Mouse (Mus musculus) CH12.LX (cell line): ENCODE measurements at regions not wholly inside any gene's neighbourhood (a gene's known extent, or its start where the extent isn't known, plus 50 kb on each side); places are given as distances from the start of the nearest gene placed in this dataset.

Experiments used
- DNase-seq: peaks from one replicate; pipeline ENCODE4 v3.0.0-alpha.2; 2013; ENCODE audit errors: extremely low read depth
- H3K27ac ChIP-seq: 2 replicates; pipeline ENCODE4 v1.5.1; 2012; ENCODE audit warnings: low read depth, mild to moderate bottlenecking, control low read depth, moderate library complexity; ENCODE audit not compliant: insufficient read depth
- H3K27me3 ChIP-seq: replicated peaks from 2 replicates; pipeline ENCODE3; 2012; ENCODE audit warnings: inconsistent platforms
- H3K36me3 ChIP-seq, 2 experiments: replicated peaks in 1 of 2; 2 replicates each; pipeline versions ENCODE3 to v1.6.1; 2012; ENCODE audit warnings: inconsistent platforms in 1 of 2, low read length in 1 of 2, mild to moderate bottlenecking in 1 of 2, mixed read lengths in 1 of 2, moderate library complexity in 1 of 2; ENCODE audit not compliant: control insufficient read depth in 1 of 2, insufficient read depth in 1 of 2
- H3K4me1 ChIP-seq, 2 experiments: 2 replicates each; pipeline ENCODE4 v1.6.1; 2012; ENCODE audit warnings: inconsistent platforms in 1 of 2, moderate library complexity in 1 of 2; ENCODE audit not compliant: insufficient read depth in 2 of 2, control insufficient read depth in 1 of 2
- H3K4me2 ChIP-seq: 2 replicates; pipeline ENCODE4 v1.6.1; 2012; ENCODE audit warnings: low read depth, mild to moderate bottlenecking, control low read depth; ENCODE audit not compliant: poor library complexity, insufficient read depth, severe bottlenecking
- H3K4me3 ChIP-seq, 3 experiments: fragments of 150-350 bp in 1 of 3; sonication (generic) in 1 of 3; replicated peaks in 1 of 3; 2 replicates each; pipeline versions ENCODE3 to v1.5.1; 2011 to 2012; ENCODE audit warnings: low read depth in 2 of 3, low read length in 2 of 3, mild to moderate bottlenecking in 2 of 3, moderate library complexity in 2 of 3, control low read depth in 1 of 3, improper control_type of control experiment in 1 of 3, inconsistent platforms in 1 of 3, mixed read lengths in 1 of 3; ENCODE audit not compliant: poor library complexity in 1 of 3
- H3K79me2 ChIP-seq: replicated peaks from 2 replicates; pipeline ENCODE4 v1.6.1; 2012; ENCODE audit warnings: mild to moderate bottlenecking, moderate library complexity; ENCODE audit not compliant: control insufficient read depth, poor library complexity, insufficient read depth, severe bottlenecking; ENCODE audit errors: extremely low read depth
- H3K9ac ChIP-seq: 2 replicates; pipeline ENCODE4 v1.6.1; 2012; ENCODE audit warnings: low read depth, mild to moderate bottlenecking, control low read depth, moderate library complexity; ENCODE audit not compliant: insufficient read depth
- H3K9me3 ChIP-seq: replicated peaks from 2 replicates; pipeline ENCODE3; 2012; ENCODE audit warnings: low read length, inconsistent platforms, mixed read lengths
- BHLHE40 ChIP-seq: IDR thresholded peaks from 2 replicates; pipeline ENCODE4 v1.6.1; 2011; ENCODE audit warnings: mild to moderate bottlenecking, low read depth, low read length, improper control_type of control experiment
- CHD1 ChIP-seq: IDR thresholded peaks from 2 replicates; pipeline ENCODE4 v1.6.1; 2012; ENCODE audit warnings: low read depth, low read length, improper control_type of control experiment, inconsistent platforms
- E2F4 ChIP-seq: IDR thresholded peaks from 2 replicates; pipeline ENCODE4 v1.6.1; 2011; ENCODE audit warnings: low read depth, low read length, improper control_type of control experiment; ENCODE audit not compliant: insufficient replicate concordance
- ELF1 ChIP-seq: IDR thresholded peaks from 2 replicates; pipeline ENCODE4 v1.6.1; 2014; ENCODE audit warnings: low read depth, mild to moderate bottlenecking, inconsistent platforms, low read length, improper control_type of control experiment
- EP300 ChIP-seq: IDR thresholded peaks from 2 replicates; pipeline ENCODE4 v1.6.1; 2011; ENCODE audit warnings: low read length, improper control_type of control experiment
- ETS1 ChIP-seq: conservative IDR thresholded peaks from 2 replicates; pipeline ENCODE4 v1.6.1; 2012; ENCODE audit warnings: low read depth, mild to moderate bottlenecking, inconsistent platforms, low read length, improper control_type of control experiment, moderate library complexity
- IRF4 ChIP-seq: IDR thresholded peaks from 2 replicates; pipeline ENCODE4 v1.6.1; 2014; ENCODE audit warnings: low read depth, mild to moderate bottlenecking, inconsistent platforms, low read length, improper control_type of control experiment
- JUN ChIP-seq: IDR thresholded peaks from 2 replicates; pipeline ENCODE4 v1.6.1; 2011; ENCODE audit warnings: low read depth, mild to moderate bottlenecking, low read length, improper control_type of control experiment, moderate library complexity; ENCODE audit not compliant: insufficient read depth
- JUND ChIP-seq: conservative IDR thresholded peaks from 2 replicates; pipeline ENCODE4 v1.6.1; 2011; ENCODE audit warnings: low read depth, low read length, improper control_type of control experiment
- KAT2A ChIP-seq: IDR thresholded peaks from 2 replicates; pipeline ENCODE4 v1.6.1; 2012; ENCODE audit warnings: low read length, improper control_type of control experiment, inconsistent platforms; ENCODE audit not compliant: insufficient replicate concordance
- MAFK ChIP-seq: IDR thresholded peaks from 2 replicates; pipeline ENCODE4 v1.6.1; 2011; ENCODE audit warnings: low read length, improper control_type of control experiment; ENCODE audit not compliant: insufficient replicate concordance
- MAX ChIP-seq: IDR thresholded peaks from 2 replicates; pipeline ENCODE4 v1.6.1; 2011; ENCODE audit warnings: low read length, improper control_type of control experiment
- MAZ ChIP-seq: IDR thresholded peaks from 2 replicates; pipeline ENCODE4 v1.6.1; 2012; ENCODE audit warnings: low read depth, mild to moderate bottlenecking, inconsistent platforms, low read length, improper control_type of control experiment, moderate library complexity
- MEF2A ChIP-seq: IDR thresholded peaks from 2 replicates; pipeline ENCODE4 v1.6.1; 2014; ENCODE audit warnings: low read depth, mild to moderate bottlenecking, inconsistent platforms, low read length, improper control_type of control experiment, borderline replicate concordance
- MXI1 ChIP-seq: IDR thresholded peaks from 2 replicates; pipeline ENCODE4 v1.6.1; 2011; ENCODE audit warnings: mild to moderate bottlenecking, low read depth, low read length, improper control_type of control experiment
- PAX5 ChIP-seq: IDR thresholded peaks from 2 replicates; pipeline ENCODE4 v1.6.1; 2012; ENCODE audit warnings: low read length, inconsistent platforms, mixed read lengths
- RAD21 ChIP-seq: IDR thresholded peaks from 2 replicates; pipeline ENCODE4 v1.6.1; 2011; ENCODE audit warnings: low read depth, mild to moderate bottlenecking, low read length, improper control_type of control experiment, moderate library complexity
- SIN3A ChIP-seq: IDR thresholded peaks from 2 replicates; pipeline ENCODE4 v1.6.1; 2012; ENCODE audit warnings: low read length, improper control_type of control experiment, inconsistent platforms
- TCF12 ChIP-seq: IDR thresholded peaks from 2 replicates; pipeline ENCODE4 v1.6.1; 2014; ENCODE audit warnings: low read depth, mild to moderate bottlenecking, inconsistent platforms, low read length, improper control_type of control experiment
- USF1 ChIP-seq: IDR thresholded peaks from 2 replicates; pipeline ENCODE4 v1.6.1; 2014; ENCODE audit warnings: low read depth, mild to moderate bottlenecking, inconsistent platforms, low read length, improper control_type of control experiment
- USF2 ChIP-seq: conservative IDR thresholded peaks from 2 replicates; pipeline ENCODE4 v1.6.1; 2011; ENCODE audit warnings: low read depth, low read length, improper control_type of control experiment
- ZKSCAN1 ChIP-seq: IDR thresholded peaks from 2 replicates; pipeline ENCODE4 v1.6.1; 2012; ENCODE audit warnings: low read depth, inconsistent platforms, low read length, improper control_type of control experiment, borderline replicate concordance
- ZMIZ1 ChIP-seq: IDR thresholded peaks from 2 replicates; pipeline ENCODE4 v1.6.1; 2012; ENCODE audit warnings: low read depth, mild to moderate bottlenecking, inconsistent platforms, low read length, improper control_type of control experiment
- dilution Hi-C: fragments of 300-500 bp; cut with MboI; formaldehyde crosslinking; loops from 2 replicates; pipeline ENCODE4 v1.14.3; 2020; ENCODE audit warnings: low sequenced_read_pairs; ENCODE audit not compliant: extremely low pct_unique_long_range_greater_than_20kb, extremely low pct_ligation_motif_present
- in situ Hi-C: fragments of 300-500 bp; cut with MboI; formaldehyde crosslinking; loops from 3 replicates; pipeline ENCODE4 v1.14.3; 2019; ENCODE audit warnings: low sequenced_read_pairs, low pct_ligation_motif_present, low pct_unique_long_range_greater_than_20kb, mixed read lengths

DNA sequence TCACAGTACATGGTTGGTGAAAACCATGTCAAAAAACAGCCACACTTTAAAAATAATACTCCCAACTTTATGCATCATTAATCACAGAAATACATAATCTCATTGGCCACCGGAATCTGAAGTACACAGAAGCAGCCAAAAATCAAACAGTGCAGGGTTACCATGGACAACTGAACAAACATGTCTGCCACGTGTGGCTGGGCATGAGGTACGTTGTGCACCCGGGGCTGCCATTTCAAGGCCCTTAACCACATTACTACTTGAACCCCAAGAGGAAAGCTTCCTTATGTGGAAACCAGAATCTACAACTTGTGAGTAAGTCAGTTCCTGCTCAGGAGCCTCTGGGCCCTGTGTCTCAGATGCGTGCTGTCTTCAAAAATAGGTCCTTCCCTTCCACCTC is 289.9 kb downstream of the Fam49a start:
- dilution Hi-C loops, result no loop called here
- Histone ChIP-seq H3K4me3 (no peak overlapping the region), H3K4me2 (no peak overlapping the region), H3K79me2 (no peaks in the 10 kb centered on the region), H3K9ac (no peak overlapping the region), H3K27ac (no peak overlapping the region), H3K9me3 (no peaks in the 10 kb centered on the region), H3K4me1 (no peaks in the 10 kb centered on the region), H3K36me3 (no peaks in the 10 kb centered on the region), H3K27me3 (no peaks in the 10 kb centered on the region)
- no peak for DNase-seq
- TF ChIP-seq E2F4 (no peak), USF2 (no peak), MAFK (no peak), JUN (no peak), ETS1 (no peak), BHLHE40 (no peak), PAX5 (no peak), JUND (no peak)
- in situ Hi-C loops, result no loop called here

- no peaks in the 10 kb centered on the region for H3K79me2 ChIP-seq
- TF ChIP-seq KAT2A (no peak), ELF1 (no peak)
- no peaks in the 10 kb centered on the region for H3K9me3 ChIP-seq
- no peak overlapping the region for H3K9ac ChIP-seq
- no peak overlapping the region for H3K4me2 ChIP-seq
- no peak overlapping the region for H3K4me3 ChIP-seq
- H3K36me3 ChIP-seq, result no peaks in the 10 kb centered on the region
- dilution Hi-C loops, result no loop called here
- no peaks in the 10 kb centered on the region for H3K27me3 ChIP-seq
- no peak overlapping the region for H3K27ac ChIP-seq
- in situ Hi-C loops, result no loop called here
- peaks cover 0 to 8% of the 10 kb centered on the region in 2 experiments; a peak in 1 of 4 replicates for H3K4me1 ChIP-seq
- no peak for DNase-seq
Observed at GRCm38 (mm10) chr12:12549649-12550048, 287.7 kb downstream of the Fam49a start.

- peaks cover 0 to 8% of the 10 kb centered on the region in 2 experiments; a peak in 1 of 4 replicates for H3K4me1 ChIP-seq
- DNase-seq, result no peak
- no peaks in the 10 kb centered on the region for H3K27me3 ChIP-seq
- no peaks in the 10 kb centered on the region for H3K9me3 ChIP-seq
- H3K4me2 ChIP-seq, result no peak overlapping the region
- no peaks in the 10 kb centered on the region for H3K79me2 ChIP-seq
- TF ChIP-seq MAX (no peak), ELF1 (no peak), SIN3A (no peak), PAX5 (no peak), CHD1 (no peak), MAZ (no peak), ZKSCAN1 (no peak), MEF2A (no peak), IRF4 (no peak), ETS1 (no peak), RAD21 (no peak), TCF12 (no peak), ZMIZ1 (no peak), MXI1 (no peak), USF1 (no peak), USF2 (no peak), JUN (no peak), JUND (no peak), EP300 (no peak)
- no peak overlapping the region for H3K27ac ChIP-seq
- H3K4me3 ChIP-seq, result no peak overlapping the region
- no peaks in the 10 kb centered on the region for H3K36me3 ChIP-seq
- in situ Hi-C loops, result no loop called here
- dilution Hi-C loops, result no loop called here
- no peak overlapping the region for H3K9ac ChIP-seq
Observed at GRCm38 (mm10) chr12:12548688-12549087, 286.7 kb downstream of the Fam49a start.
